Mouse (Mus musculus): ENCODE data around the gene Mybpc3. TPM values are rescaled to one million over a fixed set of nuclear protein-coding genes. Genes with fewer than 3 reads are reported as not detected.
"Not testable (repeated sequence)": the region's sequence is repeated elsewhere in the genome, so short reads cannot be mapped to it uniquely, and the experiment has no call there.

Gene Mybpc3
- polyA plus RNA-seq, 1 experiment from 2014 or later: 0.07 TPM

GRCm38 (mm10) chr2:91110429-91110828 is 7.5 kb upstream of the Mybpc3 start:
- DNase-seq (ENCODE audit: low spot score): no peak
- ATAC-seq (ENCODE audit: low FRiP score, low TSS enrichment): no peak
- Histone ChIP-seq H3K4me1 (replicated peaks; ENCODE audit: control insufficient read depth, insufficient read depth) (no peaks in the 10 kb centered on the region), H3K36me3 (ENCODE audit: control insufficient read depth, insufficient read depth, low read length) (no peaks in the 10 kb centered on the region), H3K4me3 (ENCODE audit: low read depth, low read length) (no peak overlapping the region), H3K27me3 (ENCODE audit: control insufficient read depth, insufficient read depth, low read length) (no peaks in the 10 kb centered on the region), H3K9ac (ENCODE audit: low read length) (no peak overlapping the region), H3K27ac (replicated peaks) (no peak overlapping the region), H3K9me3 (ENCODE audit: control insufficient read depth, low read length) (no peaks in the 10 kb centered on the region), H3K4me2 (replicated peaks; ENCODE audit: low read depth) (no peak overlapping the region)
- 76% methylated on average over 6 of the region's 6 CpGs for WGBS
- peak; percentile 27; the same call in 1 of the 2 replicates for TF ChIP-seq CTCF (IDR thresholded peaks at IDR 0.05; ENCODE audit: low read depth)
- TF ChIP-seq EP300 (optimal IDR thresholded peaks at IDR 0.05): no peak

GRCm38 (mm10) chr2:91111832-91112231 is 6.1 kb upstream of the Mybpc3 start:
- H3K9me3 ChIP-seq (ENCODE audit: control insufficient read depth, low read length); H3K4me1 ChIP-seq (replicated peaks; ENCODE audit: control insufficient read depth, insufficient read depth); H3K4me3 ChIP-seq (ENCODE audit: low read depth, low read length); DNase-seq (ENCODE audit: low spot score); H3K36me3 ChIP-seq (ENCODE audit: control insufficient read depth, insufficient read depth, low read length); H3K27me3 ChIP-seq (ENCODE audit: control insufficient read depth, insufficient read depth, low read length); H3K4me2 ChIP-seq (replicated peaks; ENCODE audit: low read depth); H3K27ac ChIP-seq (replicated peaks); ATAC-seq (ENCODE audit: low FRiP score, low TSS enrichment); H3K9ac ChIP-seq (ENCODE audit: low read length): not testable (repeated sequence)
- 81% methylated on average over 3 of the region's 3 CpGs for WGBS

- DNase-seq (ENCODE audit: low spot score): no peak
- Histone ChIP-seq H3K9ac (ENCODE audit: low read length) (no peak overlapping the region), H3K4me3 (ENCODE audit: low read depth, low read length) (no peak overlapping the region), H3K4me2 (replicated peaks; ENCODE audit: low read depth) (no peak overlapping the region), H3K9me3 (ENCODE audit: control insufficient read depth, low read length) (no peaks in the 10 kb centered on the region), H3K36me3 (ENCODE audit: control insufficient read depth, insufficient read depth, low read length) (no peaks in the 10 kb centered on the region), H3K27ac (replicated peaks) (no peak overlapping the region), H3K27me3 (ENCODE audit: control insufficient read depth, insufficient read depth, low read length) (no peaks in the 10 kb centered on the region), H3K4me1 (replicated peaks; ENCODE audit: control insufficient read depth, insufficient read depth) (no peaks in the 10 kb centered on the region)
- TF ChIP-seq CTCF (IDR thresholded peaks at IDR 0.05; ENCODE audit: low read depth): no peak
- no peak for TF ChIP-seq EP300 (optimal IDR thresholded peaks at IDR 0.05)
- no peak for ATAC-seq (ENCODE audit: low FRiP score, low TSS enrichment)
- 33% methylated on average over 4 of the region's 4 CpGs for WGBS
Measured at GRCm38 (mm10) chr2:91112491-91112890, 5.5 kb upstream of the Mybpc3 start.

GRCm38 (mm10) chr2:91113334-91113733 is 4.6 kb upstream of the Mybpc3 start:
- DNase-seq (ENCODE audit: low spot score) (no peak), ATAC-seq (ENCODE audit: low FRiP score, low TSS enrichment) (no peak)
- H3K4me1 ChIP-seq (replicated peaks; ENCODE audit: control insufficient read depth, insufficient read depth): no peaks in the 10 kb centered on the region
- WGBS: 74% methylated on average over 10 of the region's 10 CpGs
- H3K4me2 ChIP-seq (replicated peaks; ENCODE audit: low read depth): no peak overlapping the region
- no peaks in the 10 kb centered on the region for H3K36me3 ChIP-seq (ENCODE audit: control insufficient read depth, insufficient read depth, low read length)
- no peaks in the 10 kb centered on the region for H3K27me3 ChIP-seq (ENCODE audit: control insufficient read depth, insufficient read depth, low read length)
- H3K9me3 ChIP-seq (ENCODE audit: control insufficient read depth, low read length): no peaks in the 10 kb centered on the region
- H3K4me3 ChIP-seq (ENCODE audit: low read depth, low read length): no peak overlapping the region
- no peak overlapping the region for H3K9ac ChIP-seq (ENCODE audit: low read length)
- TF ChIP-seq EP300 (optimal IDR thresholded peaks at IDR 0.05) (no peak), CTCF (IDR thresholded peaks at IDR 0.05; ENCODE audit: low read depth) (no peak)
- no peak overlapping the region for H3K27ac ChIP-seq (replicated peaks)

- WGBS: 77% methylated on average over 6 of the region's 6 CpGs
- no peak for DNase-seq (ENCODE audit: low spot score)
- Histone ChIP-seq H3K27me3 (ENCODE audit: control insufficient read depth, insufficient read depth, low read length) (no peaks in the 10 kb centered on the region), H3K9ac (ENCODE audit: low read length) (no peak overlapping the region), H3K9me3 (ENCODE audit: control insufficient read depth, low read length) (no peaks in the 10 kb centered on the region), H3K27ac (replicated peaks) (no peak overlapping the region), H3K4me2 (replicated peaks; ENCODE audit: low read depth) (no peak overlapping the region), H3K36me3 (ENCODE audit: control insufficient read depth, insufficient read depth, low read length) (no peaks in the 10 kb centered on the region), H3K4me1 (replicated peaks; ENCODE audit: control insufficient read depth, insufficient read depth) (no peaks in the 10 kb centered on the region), H3K4me3 (ENCODE audit: low read depth, low read length) (no peak overlapping the region)
- TF ChIP-seq CTCF (IDR thresholded peaks at IDR 0.05; ENCODE audit: low read depth) (no peak), EP300 (optimal IDR thresholded peaks at IDR 0.05) (no peak)
- no peak for ATAC-seq (ENCODE audit: low FRiP score, low TSS enrichment)
Measured at GRCm38 (mm10) chr2:91113852-91114251, 4.1 kb upstream of the Mybpc3 start.

- 8% methylated on average over 36 of the region's 42 CpGs for WGBS
- peak overlapping the region; percentile 64 for H3K9ac ChIP-seq (ENCODE audit: low read length)
- ATAC-seq (ENCODE audit: low FRiP score, low TSS enrichment): peak; percentile 86
Measured at GRCm38 (mm10) chr2:91114781-91115577, 3.0 kb upstream of the Mybpc3 start.

More at GRCm38 (mm10) chr2:91114781-91115577, 3.0 kb upstream of the Mybpc3 start:
- TF ChIP-seq EP300 (optimal IDR thresholded peaks at IDR 0.05) (no peak), CTCF (IDR thresholded peaks at IDR 0.05; ENCODE audit: low read depth) (peak; percentile 100)
- Histone ChIP-seq H3K4me2 (replicated peaks; ENCODE audit: low read depth) (peak overlapping the region; percentile 78), H3K27ac (replicated peaks) (no peak overlapping the region), H3K36me3 (ENCODE audit: control insufficient read depth, insufficient read depth, low read length) (no peaks in the 10 kb centered on the region), H3K4me3 (ENCODE audit: low read depth, low read length) (peak overlapping the region; percentile 44), H3K4me1 (replicated peaks; ENCODE audit: control insufficient read depth, insufficient read depth) (no peaks in the 10 kb centered on the region), H3K9me3 (ENCODE audit: control insufficient read depth, low read length) (no peaks in the 10 kb centered on the region), H3K27me3 (ENCODE audit: control insufficient read depth, insufficient read depth, low read length) (no peaks in the 10 kb centered on the region)
- DNase-seq (ENCODE audit: low spot score): peak; percentile 98

All from stomach, postnatal 0 days (tissue).